Mouse (Mus musculus): ENCODE results near the gene Rabepk. TPM values are rescaled to one million over a fixed set of nuclear protein-coding genes. Genes with fewer than 3 reads are reported as not detected.
A peak's percentile ranks its signal among the peaks of the same experiment; 100 is the strongest.
"Not testable (repeated sequence)": the region's sequence is repeated elsewhere in the genome, so short reads cannot be mapped to it uniquely, and the experiment has no call there.

Rabepk gene
- polyA plus RNA-seq, 1 experiment from 2014 or later = 42.8 TPM

GRCm38 (mm10) chr2:34772252-34773235, 27.2 kb downstream of the Rabepk start:
- Histone ChIP-seq H3K4me3 (peak overlapping the region; percentile 96), H3K27ac (peak overlapping the region; percentile 95), H3K4me1 (peaks cover 38% of the 10 kb centered on the region), H3K27me3 (ENCODE audit: low read depth, poor library complexity, severe bottlenecking) (no peaks in the 10 kb centered on the region), H3K9me3 (replicated peaks) (no peaks in the 10 kb centered on the region), H3K36me3 (peaks cover 61% of the 10 kb centered on the region)
- DNase-seq (ENCODE audit: low spot score) = no peak
- 4% methylated on average over 50 of the region's 50 CpGs for WGBS

- Histone ChIP-seq H3K36me3 (peaks cover 51% of the 10 kb centered on the region), H3K27ac (peak within 1 kb of the TSS; percentile 95), H3K4me1 (peaks cover 38% of the 10 kb centered on the region), H3K27me3 (ENCODE audit: low read depth, poor library complexity, severe bottlenecking) (no peaks in the 10 kb centered on the region), H3K4me3 (peak within 1 kb of the TSS; percentile 96), H3K9me3 (replicated peaks) (no peaks in the 10 kb centered on the region)
- DNase-seq (ENCODE audit: low spot score) = peak; percentile 99
- WGBS = under 1% methylated on average over 60 of the region's 60 CpGs
Observed at GRCm38 (mm10) chr2:34771368-34772226, 28.1 kb downstream of the Rabepk start, which contains the start of gene Hspa5. Gene Hspa5 (plus strand): TSS chr2:34771970.

GRCm38 (mm10) chr2:34770951-34771350, 28.8 kb downstream of the Rabepk start:
- Histone ChIP-seq H3K4me3 (peak overlapping the region; percentile 96), H3K9me3 (replicated peaks) (no peaks in the 10 kb centered on the region), H3K27me3 (ENCODE audit: low read depth, poor library complexity, severe bottlenecking) (no peaks in the 10 kb centered on the region), H3K27ac (peak overlapping the region; percentile 95), H3K36me3 (peaks cover 45% of the 10 kb centered on the region), H3K4me1 (peaks cover 35% of the 10 kb centered on the region)
- 8% methylated on average over 6 of the region's 6 CpGs for WGBS
- no peak for DNase-seq (ENCODE audit: low spot score)

- H3K36me3 ChIP-seq = peaks cover 36% of the 10 kb centered on the region
- peaks cover 28% of the 10 kb centered on the region for H3K4me1 ChIP-seq
- no peak for DNase-seq (ENCODE audit: low spot score)
- no peak overlapping the region for H3K27ac ChIP-seq
- H3K4me3 ChIP-seq = peak overlapping the region; percentile 96
- WGBS = over 99% methylated on average over 2 of the region's 2 CpGs
- no peaks in the 10 kb centered on the region for H3K9me3 ChIP-seq (replicated peaks)
- H3K27me3 ChIP-seq (ENCODE audit: low read depth, poor library complexity, severe bottlenecking) = no peaks in the 10 kb centered on the region
Observed at GRCm38 (mm10) chr2:34770049-34770448, 29.7 kb downstream of the Rabepk start.

- no peak for DNase-seq (ENCODE audit: low spot score)
- no peaks in the 10 kb centered on the region for H3K9me3 ChIP-seq (replicated peaks)
- H3K4me3 ChIP-seq = no peak overlapping the region
- peaks cover 6% of the 10 kb centered on the region; the same call in 1 of the 2 replicates for H3K36me3 ChIP-seq
- no peaks in the 10 kb centered on the region for H3K27me3 ChIP-seq (ENCODE audit: low read depth, poor library complexity, severe bottlenecking)
- no peak overlapping the region for H3K27ac ChIP-seq
- no peaks in the 10 kb centered on the region for H3K4me1 ChIP-seq
- 89% methylated on average over 11 of the region's 12 CpGs for WGBS
Observed at GRCm38 (mm10) chr2:34764801-34765200, 34.9 kb downstream of the Rabepk start.

GRCm38 (mm10) chr2:34762872-34763271, 36.8 kb downstream of the Rabepk start:
- H3K27ac ChIP-seq = no peak overlapping the region
- no peaks in the 10 kb centered on the region for H3K4me1 ChIP-seq
- H3K36me3 ChIP-seq = no peaks in the 10 kb centered on the region; the same call in 1 of the 2 replicates
- H3K27me3 ChIP-seq (ENCODE audit: low read depth, poor library complexity, severe bottlenecking) = no peaks in the 10 kb centered on the region
- no peak overlapping the region for H3K4me3 ChIP-seq
- DNase-seq (ENCODE audit: low spot score) = no peak
- 85% methylated on average over 2 of the region's 2 CpGs for WGBS
- no peaks in the 10 kb centered on the region for H3K9me3 ChIP-seq (replicated peaks)

- Histone ChIP-seq H3K27ac (no peak overlapping the region), H3K27me3 (ENCODE audit: low read depth, poor library complexity, severe bottlenecking) (no peaks in the 10 kb centered on the region), H3K4me3 (no peak overlapping the region), H3K36me3 (no peaks in the 10 kb centered on the region), H3K4me1 (no peaks in the 10 kb centered on the region), H3K9me3 (replicated peaks) (no peaks in the 10 kb centered on the region)
- DNase-seq (ENCODE audit: low spot score) = no peak
- WGBS = 92% methylated on average over 2 of the region's 2 CpGs
Observed at GRCm38 (mm10) chr2:34762174-34762573, 37.5 kb downstream of the Rabepk start.

- not testable (repeated sequence) for H3K27me3 ChIP-seq (ENCODE audit: low read depth, poor library complexity, severe bottlenecking); H3K4me1 ChIP-seq; DNase-seq (ENCODE audit: low spot score); H3K27ac ChIP-seq; H3K9me3 ChIP-seq (replicated peaks); H3K4me3 ChIP-seq; H3K36me3 ChIP-seq
- WGBS = 93% methylated on average over 5 of the region's 5 CpGs
Observed at GRCm38 (mm10) chr2:34761272-34761671, 38.4 kb downstream of the Rabepk start.

- peaks cover 9% of the 10 kb centered on the region for H3K4me1 ChIP-seq
- H3K36me3 ChIP-seq = no peaks in the 10 kb centered on the region
- no peaks in the 10 kb centered on the region for H3K9me3 ChIP-seq (replicated peaks)
- H3K27me3 ChIP-seq (ENCODE audit: low read depth, poor library complexity, severe bottlenecking) = no peaks in the 10 kb centered on the region
- no peak for DNase-seq (ENCODE audit: low spot score)
- no peak overlapping the region for H3K27ac ChIP-seq
- H3K4me3 ChIP-seq = no peak overlapping the region
- 79% methylated on average over 1 of the region's 1 CpGs for WGBS
Observed at GRCm38 (mm10) chr2:34757341-34757740, 42.4 kb downstream of the Rabepk start.

- H3K4me1 ChIP-seq = peaks cover 9% of the 10 kb centered on the region
- DNase-seq (ENCODE audit: low spot score) = peak; percentile 42
- H3K27ac ChIP-seq = peak within 1 kb of the TSS; percentile 98
- no peaks in the 10 kb centered on the region for H3K27me3 ChIP-seq (ENCODE audit: low read depth, poor library complexity, severe bottlenecking)
- peak within 1 kb of the TSS; percentile 99 for H3K4me3 ChIP-seq
- H3K9me3 ChIP-seq (replicated peaks) = no peaks in the 10 kb centered on the region
- WGBS = 2% methylated on average over 14 of the region's 14 CpGs
- no peaks in the 10 kb centered on the region for H3K36me3 ChIP-seq
Observed at GRCm38 (mm10) chr2:34754551-34755358, 45.0 kb downstream of the Rabepk start, which contains the start of gene Gapvd1. Gene Gapvd1 (minus strand): TSS chr2:34755232.

GRCm38 (mm10) chr2:34753811-34754550, 45.7 kb downstream of the Rabepk start:
- peaks cover 9% of the 10 kb centered on the region for H3K4me1 ChIP-seq
- peak; percentile 93 for DNase-seq (ENCODE audit: low spot score)
- H3K27ac ChIP-seq = peak overlapping the region; percentile 98
- H3K36me3 ChIP-seq = no peaks in the 10 kb centered on the region
- H3K4me3 ChIP-seq = peak overlapping the region; percentile 99
- no peaks in the 10 kb centered on the region for H3K27me3 ChIP-seq (ENCODE audit: low read depth, poor library complexity, severe bottlenecking)
- under 1% methylated on average over 106 of the region's 106 CpGs for WGBS
- H3K9me3 ChIP-seq (replicated peaks) = no peaks in the 10 kb centered on the region
